Mouse (Mus musculus): Measurements from ENCODE around the gene Rnf207.

DNA sequence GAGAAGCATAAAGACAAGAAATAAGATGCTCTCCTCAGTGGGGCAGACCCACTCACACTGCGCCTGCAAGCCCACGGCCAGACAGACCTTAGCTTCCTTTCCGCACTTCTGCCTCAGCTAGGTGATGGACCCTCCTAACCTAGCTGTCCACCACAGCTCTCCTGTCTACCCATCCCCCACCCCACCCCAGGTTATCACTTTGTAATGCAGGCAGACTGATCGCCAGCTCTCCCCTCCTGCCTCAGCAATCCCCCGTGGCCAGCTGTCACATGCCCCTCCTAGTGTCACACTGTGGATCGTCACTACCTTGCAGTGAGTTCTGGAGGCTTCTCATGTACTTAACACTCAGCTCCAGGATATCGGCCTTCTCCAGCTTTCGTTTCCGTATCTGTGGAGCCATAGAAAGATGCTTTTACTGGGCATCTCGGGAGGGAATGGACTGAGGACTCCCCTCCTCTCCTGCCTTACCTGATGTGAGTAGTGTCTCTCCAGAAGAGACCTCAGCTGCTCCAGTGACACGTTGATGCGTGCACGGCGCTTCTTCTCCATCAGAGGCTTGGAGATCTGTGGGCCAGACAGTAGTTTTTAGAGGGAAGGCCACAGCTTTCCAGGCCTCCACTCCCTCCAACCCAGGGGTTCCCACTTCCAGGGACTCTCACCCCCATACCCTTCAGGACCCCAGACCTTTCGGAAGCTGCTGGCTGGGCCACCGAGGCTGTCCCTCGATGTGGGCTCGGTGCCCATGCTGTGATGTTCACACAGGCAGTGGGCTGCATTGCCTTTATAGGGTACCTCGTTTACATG lies 31.3 kb downstream of the Rnf207 start:
- TF ChIP-seq CTCF (IDR thresholded peaks at IDR 0.05; ENCODE audit: borderline replicate concordance, control insufficient read depth, extremely low read depth, insufficient read depth, low read length, poor library complexity): no peak
- no peak for TF ChIP-seq POLR2A (IDR thresholded peaks at IDR 0.05; ENCODE audit: control insufficient read depth, extremely low read depth, insufficient read depth, low read length, poor library complexity)
